Mouse (Mus musculus) kidney, postnatal 36 days (tissue): ENCODE measurements around the gene Nfix.
A peak's percentile ranks its signal among the peaks of the same experiment; 100 is the strongest.

Experiments
- DNase-seq, 2 experiments: peaks; one replicate each; pipeline ENCODE4 v3.0.0; 2021 to 2022; ENCODE audit warnings: mixed read lengths in 2 of 2

The Nfix gene

GRCm38 (mm10) chr8:84711312-84711711 is 88.8 kb downstream of the Nfix start:
- no peak for DNase-seq

- DNase-seq: no peak
These were observed 90.2 kb downstream of the Nfix start for GRCm38 (mm10) chr8:84709931-84710330.

- DNase-seq: peak; percentile 84 to 90
These were observed 91.2 kb downstream of the Nfix start for GRCm38 (mm10) chr8:84708774-84709475.

- DNase-seq: no peak
These were observed 92.0 kb downstream of the Nfix start for GRCm38 (mm10) chr8:84708071-84708541.

- peak; percentile 31 to 52 for DNase-seq
These were observed 92.8 kb downstream of the Nfix start for GRCm38 (mm10) chr8:84707267-84707883.

GRCm38 (mm10) chr8:84706610-84707266 is 93.4 kb downstream of the Nfix start:
- peak in 1 of 2 experiments; percentile 48 for DNase-seq

GRCm38 (mm10) chr8:84705960-84706359 is 94.2 kb downstream of the Nfix start:
- DNase-seq: no peak

GRCm38 (mm10) chr8:84704867-84705831 is 95.0 kb downstream of the Nfix start:
- peak in 1 of 2 experiments; percentile 47 for DNase-seq

- peak; percentile 69 to 92 for DNase-seq
These were observed 95.8 kb downstream of the Nfix start for GRCm38 (mm10) chr8:84704356-84704755.

- peak in 1 of 2 experiments; percentile 28 for DNase-seq
These were observed 96.5 kb downstream of the Nfix start for GRCm38 (mm10) chr8:84703466-84704249.

- DNase-seq: no peak
These were observed 97.1 kb downstream of the Nfix start for GRCm38 (mm10) chr8:84702963-84703465.

- no peak for DNase-seq
These were observed 97.6 kb downstream of the Nfix start for GRCm38 (mm10) chr8:84702561-84702960.

GRCm38 (mm10) chr8:84700941-84701911 is 98.9 kb downstream of the Nfix start, which contains the start of gene Lyl1:
Gene Lyl1, plus strand, starts transcription at chr8:84701457.
- DNase-seq: peak; percentile 74 to 79

- DNase-seq: no peak
These were observed 99.6 kb downstream of the Nfix start for GRCm38 (mm10) chr8:84700526-84700925.

GRCm38 (mm10) chr8:84699861-84700322 is 100.3 kb downstream of the Nfix start:
- DNase-seq: peak; percentile 79 to 88

GRCm38 (mm10) chr8:84698929-84699401 is 101.2 kb downstream of the Nfix start:
- DNase-seq: peak; percentile 82 to 83

- DNase-seq: no peak
These were observed 101.9 kb downstream of the Nfix start for GRCm38 (mm10) chr8:84698288-84698687.

GRCm38 (mm10) chr8:84697166-84698130 is 102.7 kb downstream of the Nfix start:
- DNase-seq: peak in 1 of 2 experiments; percentile 69
